Mouse (Mus musculus) CD4-positive, CD25-positive, alpha-beta regulatory T cell (primary cell): ENCODE data around the gene Gbp2. TPM values are rescaled to one million over a fixed set of nuclear protein-coding genes. Genes with fewer than 3 reads are reported as not detected.

ENCODE experiments used
- polyA plus RNA-seq: library from polyadenylated mRNA; unstranded; fragments of 100-300 nt; shearing (Covaris generic); gene quantifications from one replicate; pipeline ENCODE4 v1.2.1, GENCODE M21; 2017

Gene Gbp2
- 89.6 TPM for polyA plus RNA-seq

DNA sequence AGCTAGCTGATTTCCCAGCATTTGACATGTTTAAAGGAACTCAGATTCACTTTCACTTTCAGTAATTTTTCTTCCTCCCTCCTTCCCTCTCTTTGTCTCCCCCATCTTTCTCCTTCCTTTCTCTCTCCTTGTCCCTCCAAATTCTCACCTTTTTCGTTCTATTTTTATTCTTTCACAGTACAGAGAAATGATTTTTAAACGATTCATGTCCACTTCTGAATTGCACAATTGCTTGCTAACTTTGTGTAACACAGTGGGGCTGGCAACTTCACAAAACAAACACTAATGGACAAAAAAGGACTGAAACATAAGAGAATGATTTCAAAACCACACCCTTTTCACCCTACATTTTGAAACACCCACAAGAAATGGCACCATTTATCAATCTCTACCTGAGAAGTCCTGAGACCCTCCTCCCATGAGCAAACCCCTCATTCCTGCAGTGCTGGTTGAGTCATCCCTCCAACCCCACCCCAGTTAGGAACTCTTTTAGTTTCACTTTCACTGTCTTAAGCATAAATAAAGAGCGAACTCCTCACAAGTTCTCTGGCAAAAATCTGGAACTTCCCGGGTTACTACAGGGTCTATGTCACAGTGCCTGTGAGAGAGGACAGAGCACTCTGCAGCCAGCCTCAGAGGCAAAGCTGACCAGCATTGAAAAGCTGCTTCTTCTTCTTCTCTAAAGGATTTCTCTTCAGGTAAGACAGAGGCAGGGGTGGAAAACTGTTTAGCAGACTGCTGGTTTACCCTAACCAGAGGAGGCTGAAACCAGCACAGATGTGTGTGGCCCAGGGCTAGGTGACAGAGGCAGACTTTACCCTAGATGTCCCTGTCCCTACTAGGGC, at the start of gene Gbp2:
TSS of gene Gbp2 (plus strand) at position 492 of the 845 bp plus-strand sequence.

DNA sequence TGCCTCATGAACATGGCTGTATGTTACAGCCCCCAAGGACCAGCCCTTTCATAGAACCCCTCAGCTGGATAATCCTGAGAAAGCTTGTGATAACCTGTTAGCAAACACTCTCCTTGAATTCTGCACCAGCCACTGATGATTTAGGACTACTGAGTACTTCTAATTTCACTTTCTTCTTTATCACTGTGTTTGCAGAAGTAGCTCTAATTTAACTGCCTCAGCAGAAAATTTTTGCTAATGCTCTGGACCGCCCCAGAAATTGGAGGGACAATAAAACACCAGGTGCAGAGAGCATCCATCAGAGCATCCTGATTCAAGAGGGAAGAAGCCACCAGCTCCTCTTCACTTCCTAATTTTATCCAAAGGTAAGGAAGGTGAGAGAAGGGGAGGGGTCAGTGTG, 25.9 kb upstream of the Gbp2 start, which contains the start of gene Gbp2b:
TSS of gene Gbp2b (plus strand) at position 301 of the 400 bp plus-strand sequence.

Other genes with a start within 250 kb of the Gbp2 start
- gene Pdlim5, start 224.9 kb upstream of the Gbp2 start, polyA plus RNA-seq: 29.9 TPM
- gene Gbp5, start 126.6 kb upstream of the Gbp2 start, polyA plus RNA-seq: 36.6 TPM
- 168 TPM for gene Gbp7, start 90.3 kb upstream of the Gbp2 start, polyA plus RNA-seq
- 89.0 TPM for gene Gbp3, start 60.6 kb upstream of the Gbp2 start, polyA plus RNA-seq
- gene Gbp2b, start 25.8 kb upstream of the Gbp2 start, polyA plus RNA-seq: 27.3 TPM
- gene Kyat3, start 80.4 kb downstream of the Gbp2 start, polyA plus RNA-seq: 4.2 TPM
- gene Gtf2b, start 144.4 kb downstream of the Gbp2 start, polyA plus RNA-seq: 77.3 TPM